Mouse (Mus musculus): ENCODE results near the gene Lamtor1.

Lamtor1 gene

DNA sequence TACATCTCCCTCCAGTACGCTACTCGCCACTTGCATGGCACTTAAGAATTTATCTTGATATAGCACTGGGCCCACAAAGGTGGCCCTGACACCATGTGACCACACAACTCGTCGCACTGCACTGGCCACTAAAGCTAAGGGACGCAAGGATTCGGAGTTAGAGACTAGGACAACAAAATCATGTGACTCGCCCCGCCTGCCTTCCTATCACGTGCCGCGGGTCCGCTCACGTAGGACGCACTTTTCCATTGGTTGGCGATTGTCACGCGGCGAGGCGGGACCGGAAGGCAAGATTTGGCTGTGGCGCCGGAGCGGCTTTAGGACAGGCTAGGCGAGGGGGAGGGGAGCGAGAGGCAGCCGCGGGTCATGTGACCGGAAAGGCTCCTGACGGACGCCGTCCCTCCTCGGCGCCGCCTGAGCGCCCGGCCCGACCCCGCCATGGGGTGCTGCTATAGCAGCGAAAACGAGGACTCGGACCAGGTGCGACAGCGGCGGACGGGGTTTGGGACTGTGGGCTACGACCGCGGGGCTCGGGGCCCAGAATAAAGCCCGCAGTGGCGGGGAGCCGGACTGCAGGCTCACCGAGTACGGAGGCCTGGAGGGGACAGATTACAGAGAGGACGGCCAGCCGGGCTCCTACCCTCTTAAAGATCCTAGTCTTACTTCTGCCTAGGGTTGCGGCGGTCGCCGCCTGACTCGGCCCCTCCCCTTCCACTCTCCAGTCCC is at the start of gene Lamtor1:
Gene Lamtor1 (plus strand): TSS at position 344 of the 726 bp plus-strand sequence.
- peak; percentile 100 for DNase-seq

DNA sequence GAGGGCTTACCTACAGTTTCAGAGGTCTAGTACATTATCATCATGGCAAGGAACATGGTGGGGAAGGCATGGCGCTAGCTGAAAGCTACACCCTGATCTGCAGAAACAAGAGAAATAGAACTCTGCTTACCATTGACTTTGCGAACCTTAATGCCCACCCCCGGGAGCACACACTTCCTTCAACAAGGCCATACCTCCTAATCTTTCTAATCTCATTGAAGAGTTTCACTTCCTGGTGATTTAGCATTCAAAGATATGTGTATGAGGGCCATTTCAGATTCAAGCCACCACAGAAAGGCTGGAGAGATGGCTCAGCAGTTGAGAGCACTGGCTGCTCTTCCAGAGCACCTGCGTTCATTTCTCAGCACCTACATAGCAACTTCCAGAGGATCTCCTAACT is 48.6 kb upstream of the Lamtor1 start, which contains the start of gene Folr2:
Gene Folr2 (minus strand): TSS at position 101 of the 400 bp plus-strand sequence.
- DNase-seq, result no peak

DNA sequence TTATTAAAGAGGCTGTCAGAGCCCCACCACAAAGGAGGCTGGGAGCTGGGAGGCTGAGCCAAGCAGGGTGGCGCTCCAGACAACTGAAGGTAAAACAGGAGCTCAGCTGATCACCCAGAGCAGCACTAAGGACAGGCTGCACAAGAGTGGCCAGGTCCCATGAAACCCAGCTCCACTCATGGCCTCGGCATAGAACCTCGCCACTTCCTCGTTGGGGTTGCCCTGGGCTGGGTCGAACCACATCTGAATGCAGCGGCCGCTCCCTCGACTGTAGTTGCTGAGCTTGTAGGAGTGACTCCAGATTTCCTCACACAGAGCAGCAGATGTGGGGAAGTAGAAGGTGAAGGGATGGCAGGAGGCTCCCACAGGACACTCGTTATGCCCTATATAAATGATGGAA is 47.3 kb upstream of the Lamtor1 start:
- DNase-seq, result no peak

DNA sequence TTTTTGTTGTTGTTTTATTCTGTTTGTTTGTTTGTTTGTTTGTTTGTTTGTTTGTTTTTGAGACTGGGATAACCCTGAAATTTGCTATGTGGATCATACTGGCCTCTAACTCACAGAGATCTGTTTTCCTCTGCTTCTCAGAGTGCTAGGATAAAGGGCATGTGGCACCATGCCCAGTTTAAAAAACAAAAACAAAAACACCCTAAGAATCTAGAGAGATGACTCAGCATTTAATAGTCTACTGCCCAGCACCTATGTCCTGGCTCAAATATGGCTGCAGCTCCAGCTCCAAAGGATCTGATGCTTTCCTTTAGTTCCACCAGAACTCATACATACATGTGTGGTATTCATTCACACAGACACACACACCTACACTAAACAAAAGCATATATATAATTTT is 44.7 kb upstream of the Lamtor1 start:
- DNase-seq, result peak; percentile 21

DNA sequence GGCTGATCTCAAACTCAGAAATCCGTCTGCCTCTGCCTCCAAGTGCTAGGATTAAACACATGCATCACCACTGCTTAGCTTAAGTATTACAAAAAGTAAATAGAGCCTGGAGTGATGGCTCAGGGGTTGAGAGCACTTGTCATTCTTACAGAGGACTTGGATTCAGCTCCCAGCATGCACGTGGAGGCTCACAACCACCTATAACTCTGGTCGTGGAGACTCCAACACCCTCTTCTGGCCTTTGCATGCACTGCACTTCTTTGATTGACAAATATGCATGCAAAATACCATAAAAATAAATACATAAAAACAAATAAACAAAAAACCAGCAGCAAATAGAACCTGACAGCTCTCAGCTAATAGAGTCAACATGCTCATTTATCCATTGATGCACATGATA is 43.4 kb upstream of the Lamtor1 start:
- DNase-seq, result no peak

DNA sequence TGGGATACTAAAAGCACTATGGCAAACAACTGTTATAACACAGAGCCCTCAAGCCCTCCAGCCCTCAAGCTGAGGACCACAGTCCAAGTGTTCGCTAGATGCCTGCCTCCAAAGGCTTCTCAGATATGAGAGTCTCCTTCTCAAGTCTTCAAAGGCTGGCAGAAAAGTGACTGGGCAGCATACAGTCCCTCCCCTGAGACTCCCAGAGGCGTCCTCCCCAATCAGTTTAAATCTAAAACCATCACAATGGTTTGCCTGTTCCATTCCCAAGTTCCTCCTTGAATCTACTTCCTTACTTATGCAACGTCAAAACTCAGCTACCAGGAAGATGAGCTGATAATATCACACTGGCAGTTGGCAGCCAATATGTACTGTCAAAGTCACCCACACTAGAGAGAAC is 42.3 kb upstream of the Lamtor1 start, which contains the start of gene Anapc15:
Gene Anapc15 (plus strand): TSS at position 301 of the 400 bp plus-strand sequence.
- DNase-seq, result no peak

DNA sequence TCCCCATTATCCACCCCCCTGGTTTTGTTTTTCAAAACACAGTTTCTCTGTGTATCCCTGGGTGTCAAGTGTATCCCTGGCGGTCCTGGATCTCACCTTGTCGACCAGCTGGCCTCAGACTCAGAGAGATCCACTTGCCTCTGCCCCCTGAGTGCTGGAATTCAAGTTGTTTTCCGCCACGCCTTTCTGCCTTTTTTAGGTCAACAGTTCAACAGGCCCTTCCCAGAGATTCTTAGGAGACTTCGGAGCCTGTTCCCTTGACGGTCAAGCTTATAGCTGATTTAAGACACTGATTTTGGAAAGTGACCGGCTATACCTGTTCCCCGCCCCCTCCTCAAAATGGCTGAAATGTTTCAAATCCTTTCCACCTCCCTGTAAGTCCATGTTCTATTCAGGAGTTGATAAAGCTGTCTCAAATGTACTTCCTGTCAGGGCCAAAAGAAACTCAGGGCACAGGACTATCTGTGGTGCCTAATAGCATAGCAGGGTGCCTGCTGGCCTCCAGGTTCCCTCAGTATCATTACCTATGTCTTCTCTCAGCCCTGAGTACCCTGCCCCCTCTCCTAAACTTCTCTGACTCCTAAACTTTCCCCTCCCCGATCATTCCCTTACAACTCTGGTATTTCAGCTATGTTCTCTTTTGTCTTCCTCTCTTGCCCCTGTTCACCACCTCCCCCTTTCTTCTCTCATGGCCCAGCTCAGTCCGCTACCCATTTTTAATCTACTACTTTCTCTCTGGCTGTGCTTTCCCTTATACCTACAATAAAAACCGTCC is 39.0 kb upstream of the Lamtor1 start:
- no peak for DNase-seq

DNA sequence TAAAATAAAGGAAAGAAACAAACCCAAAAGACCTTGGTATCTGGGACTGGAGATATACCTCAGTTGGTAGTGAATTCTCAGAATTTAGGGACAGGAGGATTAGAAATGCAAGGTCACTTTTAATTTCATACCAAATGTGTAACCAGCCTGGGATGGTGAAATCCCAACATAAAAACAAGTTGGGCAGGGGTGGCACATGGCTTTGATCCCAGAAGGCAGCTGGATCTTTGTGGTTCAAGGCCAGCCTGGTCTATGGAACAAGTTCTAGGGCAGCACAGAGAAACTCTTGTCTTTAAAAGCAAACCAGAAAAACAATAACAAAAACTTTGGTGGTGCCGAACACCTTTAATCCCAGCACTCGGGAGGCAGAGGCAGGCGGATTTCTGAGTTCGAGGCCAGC is 38.2 kb upstream of the Lamtor1 start:
- DNase-seq, result no peak

DNA sequence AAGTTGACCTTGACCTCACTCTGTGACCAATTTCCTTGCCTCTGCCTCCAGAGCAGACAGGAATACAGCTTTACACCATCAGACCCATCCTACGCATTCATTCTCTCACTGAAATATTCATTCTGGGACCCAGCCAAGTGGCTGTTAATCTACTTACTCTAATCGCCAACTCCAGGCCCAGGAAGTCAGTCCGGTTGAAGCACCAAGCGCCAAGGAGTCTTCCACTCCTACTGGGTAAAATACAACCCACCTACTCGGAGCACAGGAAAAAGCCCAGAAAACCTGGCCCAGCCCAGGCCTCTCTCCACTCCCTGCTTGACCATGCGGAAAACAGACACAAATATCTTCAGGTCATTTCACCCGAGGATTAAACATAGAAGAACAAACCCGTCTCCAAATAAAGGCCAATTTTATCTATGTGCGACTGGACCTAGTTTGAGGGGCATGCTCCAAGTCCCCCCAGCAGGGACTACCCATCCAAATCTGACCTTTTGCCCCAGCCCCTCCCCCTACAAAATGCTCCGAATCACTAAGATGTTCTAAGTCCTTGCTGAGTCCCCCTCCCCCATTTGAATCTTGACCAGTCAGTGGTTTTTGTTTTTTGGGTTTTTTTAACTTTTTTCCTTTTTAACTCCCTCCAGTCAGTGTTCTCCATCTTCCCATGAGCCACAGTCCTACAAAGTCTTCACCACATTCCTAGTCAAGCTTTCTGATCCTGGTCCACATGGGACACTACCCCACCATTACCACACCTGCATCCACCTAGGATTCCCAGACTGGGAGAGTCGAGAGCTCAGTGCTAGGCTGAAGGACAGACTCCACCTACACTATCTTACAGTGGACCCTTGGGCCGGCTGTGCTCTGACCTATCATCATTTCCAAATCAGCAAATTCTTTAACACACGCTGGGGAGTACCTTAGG is 37.2 kb upstream of the Lamtor1 start:
- peak; percentile 61 for DNase-seq

DNA sequence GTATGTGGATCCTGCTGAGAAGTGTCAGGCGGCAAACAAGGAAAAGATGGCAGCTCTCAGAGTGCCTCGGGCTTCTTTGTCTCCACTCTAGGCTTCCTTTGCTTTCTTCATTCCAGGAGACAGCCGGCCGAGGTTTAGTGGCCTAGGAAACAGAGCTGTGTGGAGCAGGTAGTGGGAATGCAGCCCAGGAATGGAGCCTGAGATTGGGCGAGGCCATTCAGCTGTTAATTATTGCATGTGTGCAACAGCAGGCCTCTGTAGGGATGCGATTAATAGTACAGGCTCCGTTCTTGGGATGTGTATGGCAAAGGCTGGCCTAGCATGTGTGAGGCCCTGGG is 36.6 kb upstream of the Lamtor1 start:
- DNase-seq, result peak; percentile 41

DNA sequence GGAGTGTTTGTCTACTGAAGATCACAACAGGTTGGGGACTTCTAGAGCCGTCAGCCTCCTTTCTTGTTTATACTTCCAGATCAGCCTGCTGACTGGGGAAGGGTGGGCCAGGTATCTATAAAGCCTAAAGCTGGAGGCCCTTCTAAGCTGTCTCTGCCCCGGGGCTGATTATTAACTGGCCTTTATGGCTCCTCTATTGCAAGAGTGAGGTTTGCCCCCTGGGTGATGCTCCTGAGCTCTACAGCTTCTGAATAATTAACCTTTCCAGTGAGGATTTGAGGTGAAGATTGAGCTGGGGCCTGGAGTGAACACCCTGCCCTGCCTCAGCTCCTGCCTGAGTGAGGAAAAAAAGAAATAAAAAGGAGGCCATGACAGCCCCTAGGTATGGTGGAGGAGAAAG is 35.1 kb upstream of the Lamtor1 start, which contains the start of gene Folr1:
Gene Folr1 (minus strand): TSS at position 160 of the 400 bp plus-strand sequence.
- peak; percentile 72 for DNase-seq

DNA sequence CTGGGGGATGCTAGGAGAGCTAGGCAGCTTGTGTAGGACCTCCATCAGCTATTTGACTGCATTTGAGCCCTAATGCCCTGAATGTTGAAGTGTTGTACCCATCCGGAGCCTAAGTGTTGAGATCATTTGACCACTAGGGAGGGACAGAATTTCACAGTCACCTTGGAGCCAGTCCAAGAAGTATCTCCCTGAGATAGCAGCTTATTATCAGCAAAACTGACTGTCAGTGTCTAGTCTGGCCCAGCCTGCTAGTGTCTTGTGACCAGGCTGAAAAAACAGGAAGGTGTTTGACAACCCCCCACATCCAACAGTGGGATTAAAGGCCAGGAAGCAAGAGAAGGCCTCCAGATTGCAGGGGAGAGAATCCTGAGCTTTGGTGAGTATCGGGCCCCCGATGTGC is 34.4 kb upstream of the Lamtor1 start:
- peak; percentile 34 for DNase-seq

DNA sequence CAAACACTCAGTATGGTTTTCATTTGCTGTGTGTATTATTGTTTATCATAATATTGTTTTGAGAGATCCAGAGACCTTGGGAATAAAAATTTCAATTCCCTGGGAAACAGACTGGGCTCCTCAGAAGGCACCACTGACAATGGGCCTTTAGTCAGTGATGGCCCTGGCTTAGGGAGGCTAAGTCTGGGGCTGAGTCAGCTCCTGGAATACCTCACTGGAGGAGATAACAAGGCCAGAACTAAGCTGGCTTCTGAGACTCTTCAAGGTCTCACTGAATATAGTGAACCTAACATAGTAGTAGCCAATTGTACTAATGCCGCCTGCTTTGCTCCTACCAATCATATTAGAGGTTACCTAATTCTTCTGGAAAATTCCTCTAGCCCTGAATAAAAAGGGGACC is 29.7 kb upstream of the Lamtor1 start:
- DNase-seq, result no peak

DNA sequence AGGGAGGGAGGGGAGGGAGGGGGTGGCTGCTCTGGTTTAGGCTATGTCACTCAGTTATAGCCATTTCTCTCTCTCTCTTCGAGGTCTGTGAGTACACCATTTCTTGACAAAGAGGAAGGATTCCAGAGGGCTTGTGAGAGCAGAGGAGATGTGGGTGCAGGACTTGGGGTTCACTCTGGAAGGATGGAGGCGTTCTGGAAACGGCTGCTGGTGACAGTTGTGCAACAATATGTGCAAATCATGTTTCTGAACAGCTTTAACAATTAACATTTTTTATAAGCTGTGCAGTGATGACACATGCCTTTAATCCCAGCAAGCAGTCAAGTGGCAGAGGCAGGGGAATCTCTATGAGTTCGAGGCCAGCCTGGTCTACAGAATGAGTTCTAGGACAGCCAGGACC is 24.8 kb upstream of the Lamtor1 start:
- DNase-seq, result no peak

DNA sequence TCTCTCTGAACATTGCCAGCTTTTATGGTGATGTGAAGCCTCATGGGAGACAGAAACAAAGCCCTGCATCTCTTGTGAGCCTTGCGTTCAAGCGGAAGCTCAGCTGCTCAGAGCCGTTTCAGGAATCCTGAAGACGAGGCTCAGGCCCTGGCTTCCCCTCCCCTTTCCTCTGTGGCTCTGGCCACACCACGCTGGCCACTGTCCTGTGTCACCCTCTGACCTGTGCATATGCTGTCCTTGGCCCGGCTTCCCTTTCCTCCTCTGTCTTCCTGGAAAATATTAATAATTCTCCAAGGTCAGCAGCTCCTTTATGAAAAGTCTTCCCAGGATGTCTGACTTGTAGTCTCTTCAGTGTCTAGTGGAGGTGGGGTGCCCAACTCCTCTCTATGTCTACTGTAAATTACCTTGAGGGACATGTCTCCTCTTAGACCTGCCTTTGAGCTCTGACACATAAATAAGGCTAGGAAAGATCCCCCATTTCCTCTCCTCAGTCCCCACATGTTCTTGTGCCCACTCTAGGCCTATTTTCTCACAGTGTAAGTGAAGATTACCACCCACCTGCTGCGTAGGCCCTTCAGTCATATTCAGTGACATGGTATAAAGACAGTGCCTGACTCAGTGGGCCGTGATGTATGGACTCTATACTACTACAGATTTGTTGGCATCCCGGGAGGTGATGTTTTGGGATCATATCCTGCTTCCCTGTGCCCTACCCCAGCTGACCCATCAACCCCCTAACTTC is 23.1 kb upstream of the Lamtor1 start:
- DNase-seq, result no peak

DNA sequence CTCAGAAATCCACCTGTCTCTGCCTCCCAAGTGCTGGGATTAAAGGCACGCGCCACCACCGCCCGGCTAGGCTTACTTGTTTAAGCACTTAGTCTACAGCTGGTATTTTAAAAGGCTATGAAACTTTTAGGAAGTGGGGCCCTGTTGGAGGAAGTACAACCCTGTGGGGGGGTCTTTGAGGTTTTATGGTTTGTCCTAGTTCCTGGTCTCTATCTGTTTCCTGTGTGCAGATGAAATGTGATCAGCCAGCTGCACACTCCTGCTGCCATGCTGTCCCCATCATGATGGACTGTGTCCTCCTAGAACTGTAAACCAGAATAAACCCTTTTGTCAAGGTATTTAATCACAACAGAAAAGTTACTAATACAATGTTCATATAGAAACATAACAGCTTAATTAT is 21.5 kb upstream of the Lamtor1 start:
- DNase-seq, result no peak

DNA sequence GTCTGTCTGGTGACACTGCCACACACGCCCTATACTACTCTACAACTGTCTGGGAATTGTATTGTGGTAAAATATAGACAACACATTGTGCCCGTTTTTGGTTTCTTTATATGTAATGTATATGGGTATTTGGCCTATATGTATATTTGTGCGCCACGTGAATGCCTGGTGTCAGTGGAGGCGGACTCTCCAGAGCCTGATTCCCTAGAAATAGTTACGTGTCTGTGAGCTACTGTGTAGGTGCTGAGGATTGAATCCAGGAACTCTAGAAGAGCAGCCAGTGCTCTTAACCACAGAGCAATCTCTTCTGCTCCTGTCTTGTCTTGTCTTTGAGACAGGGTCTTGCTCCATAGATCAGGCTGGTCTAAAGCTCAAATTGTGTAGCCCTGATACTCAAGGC is 19.4 kb upstream of the Lamtor1 start:
- no peak for DNase-seq

DNA sequence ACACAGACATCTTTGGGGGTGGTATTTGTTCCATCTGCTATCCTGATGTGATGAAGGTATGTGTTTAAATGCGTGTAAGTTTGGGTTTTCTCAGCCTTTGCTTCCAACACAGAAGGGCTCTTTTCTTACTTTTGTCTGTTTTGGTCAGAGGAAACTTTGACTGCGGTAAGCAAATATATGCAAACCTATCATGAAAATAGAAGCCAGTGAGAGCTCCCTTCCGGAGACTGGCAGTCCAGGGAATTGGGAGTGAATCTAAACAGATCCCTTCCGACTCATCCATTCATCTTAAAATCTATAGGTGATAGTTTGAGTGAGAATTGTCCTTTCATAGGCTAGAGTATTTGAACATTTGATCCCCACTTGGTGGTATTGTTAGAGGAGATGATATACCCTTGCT is 17.2 kb upstream of the Lamtor1 start:
- no peak for DNase-seq

DNA sequence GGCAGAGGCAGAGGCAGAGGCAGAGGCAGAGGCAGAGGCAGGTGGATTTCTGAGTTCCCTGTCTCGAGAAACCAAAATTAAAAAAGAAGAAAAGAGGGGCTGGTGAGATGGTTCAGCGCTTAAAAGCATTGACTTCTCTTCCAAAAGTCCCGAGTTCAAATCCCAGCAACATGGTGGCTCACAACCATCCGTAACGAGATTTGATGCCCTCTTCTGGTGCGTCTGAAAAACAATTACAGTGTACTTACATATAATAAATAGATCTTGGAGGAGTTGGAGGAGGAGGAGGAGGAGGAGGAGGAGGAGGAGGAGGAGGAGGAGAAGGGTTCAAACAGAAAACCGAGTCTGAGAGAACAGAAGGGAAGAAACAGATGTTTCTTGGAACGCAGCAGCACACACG is 10.0 kb upstream of the Lamtor1 start:
- no peak for DNase-seq

DNA sequence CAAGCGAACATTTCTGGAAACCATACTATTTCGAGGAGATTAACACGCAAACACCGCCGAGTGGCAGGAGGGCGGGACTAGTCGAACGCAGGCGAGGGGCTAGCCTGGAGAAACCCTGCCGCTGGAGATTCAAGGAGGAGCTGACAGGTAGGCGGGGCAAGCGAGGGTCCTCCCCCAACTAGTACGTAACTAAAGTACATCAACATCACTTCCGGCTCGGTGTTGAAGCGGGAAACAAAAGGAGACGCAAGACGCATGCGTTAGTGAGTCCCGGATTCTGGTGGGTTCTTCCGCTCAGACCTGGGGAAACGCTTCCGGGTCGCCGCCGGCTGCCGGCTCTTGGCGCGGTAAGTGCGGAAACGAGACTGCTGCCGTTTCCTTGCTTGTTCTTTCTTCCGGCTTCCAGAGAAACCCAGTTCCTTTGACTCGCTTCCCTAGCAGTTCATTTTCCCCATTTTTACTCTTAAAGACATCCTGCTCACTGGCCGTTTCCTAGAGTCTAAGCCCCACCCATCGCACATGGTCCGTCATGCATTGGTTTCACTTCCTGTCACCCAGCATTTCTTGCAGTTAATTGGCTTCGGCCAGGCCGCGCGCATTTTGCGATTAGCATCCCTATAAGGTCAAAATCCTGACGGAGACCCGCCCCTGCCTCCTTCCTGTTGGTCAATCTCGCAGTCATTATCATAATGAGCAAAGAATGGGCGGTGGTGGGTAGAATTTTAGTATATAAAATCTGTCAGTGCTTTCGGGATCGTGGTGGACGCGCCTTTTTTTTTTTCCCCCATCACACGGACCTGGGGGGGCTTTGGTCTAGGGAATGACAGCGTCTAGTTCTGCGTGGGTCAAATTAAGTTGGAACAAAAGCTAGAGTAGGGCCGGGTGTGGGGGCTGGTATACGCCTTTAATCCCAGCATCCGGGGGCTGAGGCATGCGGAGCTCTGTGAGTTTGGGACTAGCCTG is 9.3 kb upstream of the Lamtor1 start:
- DNase-seq, result peak; percentile 96

Data from kidney, adult 18-20 months (tissue).